Mouse (Mus musculus): ENCODE results near the gene Mum1. TPM values are rescaled to one million over a fixed set of nuclear protein-coding genes. Genes with fewer than 3 reads are reported as not detected.
"Not testable (repeated sequence)": the region's sequence is repeated elsewhere in the genome, so short reads cannot be mapped to it uniquely, and the experiment has no call there.

Gene Mum1
- polyA plus RNA-seq, 1 experiment: 11.1 TPM

- Histone ChIP-seq H3K4me1 (ENCODE audit: control insufficient read depth, insufficient read depth, insufficient read length, low read length) (peaks cover 15% of the 10 kb centered on the region), H3K4me3 (ENCODE audit: insufficient read depth, low read depth, low read length) (peak overlapping the region; percentile 36), H3K27ac (replicated peaks; ENCODE audit: low read depth, low read length) (peak overlapping the region; percentile 57)
These were observed 1.9 kb downstream of the Mum1 start for GRCm38 (mm10) chr10:80227877-80228775.

GRCm38 (mm10) chr10:80236145-80236825, 10.1 kb downstream of the Mum1 start:
- Histone ChIP-seq H3K27ac (replicated peaks; ENCODE audit: low read depth, low read length) (no peak overlapping the region), H3K4me3 (ENCODE audit: insufficient read depth, low read depth, low read length) (no peak overlapping the region)

GRCm38 (mm10) chr10:80237020-80237419, 10.8 kb downstream of the Mum1 start:
- H3K4me1 ChIP-seq (ENCODE audit: control insufficient read depth, insufficient read depth, insufficient read length, low read length): no peaks in the 10 kb centered on the region; the same call in 1 of the 2 replicates
- no peak overlapping the region for H3K4me3 ChIP-seq (ENCODE audit: insufficient read depth, low read depth, low read length)
- H3K27ac ChIP-seq (replicated peaks; ENCODE audit: low read depth, low read length): no peak overlapping the region

More at GRCm38 (mm10) chr10:80236145-80236825, 10.1 kb downstream of the Mum1 start:
- H3K4me1 ChIP-seq (ENCODE audit: control insufficient read depth, insufficient read depth, insufficient read length, low read length): no peaks in the 10 kb centered on the region; the same call in 1 of the 2 replicates

- Histone ChIP-seq H3K4me3 (ENCODE audit: insufficient read depth, low read depth, low read length) (no peak overlapping the region), H3K27ac (replicated peaks; ENCODE audit: low read depth, low read length) (no peak overlapping the region), H3K4me1 (ENCODE audit: control insufficient read depth, insufficient read depth, insufficient read length, low read length) (no peaks in the 10 kb centered on the region)
These were observed 12.1 kb downstream of the Mum1 start for GRCm38 (mm10) chr10:80238306-80238705.

- H3K4me3 ChIP-seq (ENCODE audit: insufficient read depth, low read depth, low read length): no peak overlapping the region
- H3K27ac ChIP-seq (replicated peaks; ENCODE audit: low read depth, low read length): no peak overlapping the region
- H3K4me1 ChIP-seq (ENCODE audit: control insufficient read depth, insufficient read depth, insufficient read length, low read length): no peaks in the 10 kb centered on the region
These were observed 13.6 kb downstream of the Mum1 start for GRCm38 (mm10) chr10:80239791-80240190.

GRCm38 (mm10) chr10:80242088-80242487, 15.9 kb downstream of the Mum1 start:
- H3K27ac ChIP-seq (replicated peaks; ENCODE audit: low read depth, low read length): no peak overlapping the region
- no peaks in the 10 kb centered on the region for H3K4me1 ChIP-seq (ENCODE audit: control insufficient read depth, insufficient read depth, insufficient read length, low read length)
- H3K4me3 ChIP-seq (ENCODE audit: insufficient read depth, low read depth, low read length): no peak overlapping the region

- Histone ChIP-seq H3K4me1 (ENCODE audit: control insufficient read depth, insufficient read depth, insufficient read length, low read length) (no peaks in the 10 kb centered on the region), H3K27ac (replicated peaks; ENCODE audit: low read depth, low read length) (no peak overlapping the region), H3K4me3 (ENCODE audit: insufficient read depth, low read depth, low read length) (no peak overlapping the region)
These were observed 16.4 kb downstream of the Mum1 start for GRCm38 (mm10) chr10:80242607-80243006.

- Histone ChIP-seq H3K4me1 (ENCODE audit: control insufficient read depth, insufficient read depth, insufficient read length, low read length) (no peaks in the 10 kb centered on the region), H3K4me3 (ENCODE audit: insufficient read depth, low read depth, low read length) (no peak overlapping the region), H3K27ac (replicated peaks; ENCODE audit: low read depth, low read length) (no peak overlapping the region)
These were observed 18.7 kb downstream of the Mum1 start for GRCm38 (mm10) chr10:80244791-80245399.

GRCm38 (mm10) chr10:80245600-80245999, 19.4 kb downstream of the Mum1 start:
- Histone ChIP-seq H3K4me1 (ENCODE audit: control insufficient read depth, insufficient read depth, insufficient read length, low read length) (peaks cover 5% of the 10 kb centered on the region; the same call in 1 of the 2 replicates), H3K27ac (replicated peaks; ENCODE audit: low read depth, low read length) (no peak overlapping the region), H3K4me3 (ENCODE audit: insufficient read depth, low read depth, low read length) (no peak overlapping the region)

GRCm38 (mm10) chr10:80247849-80248248, 21.6 kb downstream of the Mum1 start:
- no peak overlapping the region for H3K27ac ChIP-seq (replicated peaks; ENCODE audit: low read depth, low read length)
- no peak overlapping the region for H3K4me3 ChIP-seq (ENCODE audit: insufficient read depth, low read depth, low read length)
- peaks cover 5% of the 10 kb centered on the region; the same call in 1 of the 2 replicates for H3K4me1 ChIP-seq (ENCODE audit: control insufficient read depth, insufficient read depth, insufficient read length, low read length)

- not testable (repeated sequence) for H3K4me3 ChIP-seq (ENCODE audit: insufficient read depth, low read depth, low read length); H3K27ac ChIP-seq (replicated peaks; ENCODE audit: low read depth, low read length); H3K4me1 ChIP-seq (ENCODE audit: control insufficient read depth, insufficient read depth, insufficient read length, low read length)
These were observed 22.2 kb downstream of the Mum1 start for GRCm38 (mm10) chr10:80248437-80248836.

GRCm38 (mm10) chr10:80248971-80249640, 22.9 kb downstream of the Mum1 start, which contains the start of gene Ndufs7:
TSS of gene Ndufs7 (plus strand) at chr10:80249121.
- peak within 1 kb of the TSS; percentile 98 for H3K27ac ChIP-seq (replicated peaks; ENCODE audit: low read depth, low read length)
- H3K4me3 ChIP-seq (ENCODE audit: insufficient read depth, low read depth, low read length): peak within 1 kb of the TSS; percentile 87
- peaks cover 5% of the 10 kb centered on the region; the same call in 1 of the 2 replicates for H3K4me1 ChIP-seq (ENCODE audit: control insufficient read depth, insufficient read depth, insufficient read length, low read length)

- peak overlapping the region; percentile 87 for H3K4me3 ChIP-seq (ENCODE audit: insufficient read depth, low read depth, low read length)
- H3K27ac ChIP-seq (replicated peaks; ENCODE audit: low read depth, low read length): peak overlapping the region; percentile 98
- peaks cover 5% of the 10 kb centered on the region; the same call in 1 of the 2 replicates for H3K4me1 ChIP-seq (ENCODE audit: control insufficient read depth, insufficient read depth, insufficient read length, low read length)
These were observed 23.8 kb downstream of the Mum1 start for GRCm38 (mm10) chr10:80250059-80250458.

- H3K4me1 ChIP-seq (ENCODE audit: control insufficient read depth, insufficient read depth, insufficient read length, low read length): peaks cover 5% of the 10 kb centered on the region; the same call in 1 of the 2 replicates
- peak overlapping the region; percentile 87 for H3K4me3 ChIP-seq (ENCODE audit: insufficient read depth, low read depth, low read length)
- H3K27ac ChIP-seq (replicated peaks; ENCODE audit: low read depth, low read length): peak overlapping the region; percentile 23
These were observed 24.3 kb downstream of the Mum1 start for GRCm38 (mm10) chr10:80250573-80250972.
